Mouse (Mus musculus) G1E-ER4 (cell line): ENCODE data around the gene P2rx5. TPM values are rescaled to one million over a fixed set of nuclear protein-coding genes. Genes with fewer than 3 reads are reported as not detected.

Experiments used
- GATA1 ChIP-seq: IDR thresholded peaks from one replicate; pipeline ENCODE4 v1.8.0; 2012; ENCODE audit warnings: low read length, inconsistent platforms
- polyA plus RNA-seq: library from polyadenylated mRNA; stranded (reverse); fragments of >175 nt; gene quantifications from 2 replicates; pipeline ENCODE4 v1.2.3, GENCODE M21; 2012

Gene P2rx5
- polyA plus RNA-seq, 1 experiment = not detected

GRCm38 (mm10) chr11:73162284-73162683, 2.1 kb downstream of the P2rx5 start:
- TF ChIP-seq GATA1 = no peak

GRCm38 (mm10) chr11:73168071-73168470, 7.8 kb downstream of the P2rx5 start:
- TF ChIP-seq GATA1 = no peak

DNA sequence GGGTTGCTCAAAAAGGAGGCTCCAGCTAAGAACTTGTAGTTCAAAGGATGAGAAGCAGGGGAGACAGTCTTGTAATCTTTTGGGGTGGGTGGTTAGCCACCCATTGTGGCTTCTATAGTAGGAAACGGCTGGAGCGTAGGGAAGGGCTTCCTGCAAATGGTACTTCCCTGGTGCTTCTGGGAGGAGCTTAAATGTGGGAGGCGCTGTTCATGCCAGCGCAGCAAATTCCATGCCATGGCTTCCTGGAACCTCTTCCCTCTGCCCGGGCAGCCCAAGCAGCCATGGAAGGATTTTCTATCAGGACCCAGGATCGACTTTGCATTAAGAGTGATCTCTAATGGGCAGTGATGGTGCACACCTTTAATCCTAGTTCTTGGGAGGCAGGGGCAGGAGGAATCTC, 8.4 kb downstream of the P2rx5 start:
- no peak for TF ChIP-seq GATA1

- TF ChIP-seq GATA1 = no peak
Measured at GRCm38 (mm10) chr11:73169231-73169630, 9.0 kb downstream of the P2rx5 start.

GRCm38 (mm10) chr11:73172186-73172585, 12.0 kb downstream of the P2rx5 start:
- no peak for TF ChIP-seq GATA1

- TF ChIP-seq GATA1 = no peak
Measured at GRCm38 (mm10) chr11:73175612-73176011, 15.4 kb downstream of the P2rx5 start.

GRCm38 (mm10) chr11:73176186-73176585, 16.0 kb downstream of the P2rx5 start:
- no peak for TF ChIP-seq GATA1

DNA sequence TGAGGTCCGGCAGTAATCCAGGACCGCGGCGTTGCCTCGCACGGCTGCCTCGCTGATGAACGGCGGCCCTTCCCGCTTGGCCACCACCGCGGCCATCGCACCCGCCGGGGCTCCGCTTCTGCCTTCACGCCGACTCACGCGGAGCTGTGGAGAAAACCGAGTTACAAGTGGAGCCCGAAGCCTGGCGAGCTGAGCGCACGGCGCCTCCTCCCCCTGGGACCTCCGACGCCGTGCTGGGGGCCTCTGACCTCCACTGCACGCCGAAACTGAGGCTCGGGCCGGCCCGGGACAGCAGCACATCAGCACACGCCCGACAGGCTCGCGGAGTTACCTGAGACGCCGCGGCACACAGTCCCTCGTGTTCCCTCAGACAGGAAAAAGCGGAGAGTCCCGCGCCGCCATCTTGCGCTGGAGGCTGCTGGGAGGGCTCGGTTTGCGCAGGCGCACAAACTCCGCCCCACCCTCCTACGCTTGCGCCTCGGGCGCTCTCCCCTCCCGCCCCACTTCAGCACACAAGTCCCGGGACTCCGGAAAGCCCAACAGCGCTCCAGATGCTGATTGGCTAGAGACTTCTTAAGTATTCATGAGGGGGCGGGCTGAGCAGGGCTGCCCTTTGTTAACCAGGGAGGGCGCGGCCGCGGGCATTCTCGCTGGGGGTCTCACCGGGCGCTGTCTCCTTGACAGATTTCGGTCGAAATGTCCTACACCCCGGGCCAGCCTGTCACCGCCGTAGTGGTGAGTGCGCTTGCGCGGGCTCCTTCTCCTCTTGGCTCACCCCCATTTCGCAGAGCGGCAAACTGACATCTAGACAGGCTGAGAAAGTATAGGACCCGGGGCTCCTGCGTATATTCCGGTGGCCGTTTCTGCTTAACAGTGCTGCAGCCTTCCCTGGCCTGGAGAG, 16.6 kb downstream of the P2rx5 start, which contains the start of the genes Emc6 and Tax1bp3:
Gene Emc6 (minus strand): TSS at position 430 of the 901 bp plus-strand sequence.
Gene Tax1bp3 (plus strand): TSS at position 476 of the 901 bp plus-strand sequence.
- TF ChIP-seq GATA1 = no peak

DNA sequence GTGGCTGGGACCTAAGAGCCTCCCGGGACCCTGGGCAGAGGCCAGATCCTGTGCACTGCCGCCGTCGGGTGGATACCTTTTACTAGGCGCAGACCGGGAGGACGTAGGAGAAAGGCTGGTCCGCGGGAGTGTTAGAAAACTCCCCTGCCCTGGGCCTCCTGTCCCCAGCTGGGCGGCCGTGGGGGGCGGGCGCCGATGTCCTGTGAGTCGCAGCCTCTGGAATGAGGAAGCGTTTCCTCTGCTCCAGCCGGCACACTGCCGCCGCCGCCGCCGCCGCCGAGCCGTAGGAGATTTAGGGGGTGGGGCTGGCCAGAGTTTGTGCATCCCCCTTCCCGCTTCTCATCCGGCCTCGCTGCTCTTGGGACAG, 17.3 kb downstream of the P2rx5 start:
- no peak for TF ChIP-seq GATA1

GRCm38 (mm10) chr11:73177895-73178294, 17.7 kb downstream of the P2rx5 start:
- TF ChIP-seq GATA1 = no peak

DNA sequence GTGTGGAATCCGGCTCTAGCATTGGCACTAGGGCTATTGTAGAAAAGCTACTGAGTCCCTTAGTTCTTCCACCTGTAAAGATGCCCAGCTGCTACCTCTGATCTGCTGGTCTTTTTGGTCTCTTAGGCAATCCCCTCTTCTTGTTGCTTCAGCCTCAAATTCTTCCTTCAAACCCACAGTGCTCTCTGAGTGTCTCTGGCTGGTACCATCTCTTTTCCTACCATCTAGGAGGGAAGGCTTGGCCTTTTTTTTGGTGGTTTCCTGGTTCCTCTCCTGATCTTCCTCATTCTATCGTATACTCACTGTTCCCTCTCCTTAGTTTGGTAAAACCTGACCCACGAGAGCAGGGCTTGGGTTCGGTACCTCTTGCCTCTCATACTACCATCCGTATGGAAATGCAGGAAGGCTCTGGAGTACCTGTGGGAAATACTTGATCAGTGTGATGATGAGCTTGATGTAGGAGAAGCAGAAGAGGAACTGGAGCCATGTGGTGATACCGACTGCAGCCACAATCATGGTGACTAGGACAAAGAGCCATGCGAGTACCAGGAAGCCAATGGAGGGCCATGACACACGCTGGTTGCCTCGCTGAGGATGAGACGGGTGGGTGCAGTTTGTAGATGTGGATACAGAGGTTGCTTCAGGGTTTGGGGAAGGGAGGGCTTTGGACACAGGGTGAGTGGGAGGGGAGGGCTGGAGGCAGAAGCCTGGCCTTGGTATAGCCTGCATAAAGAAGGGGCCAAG, 25.8 kb downstream of the P2rx5 start:
- TF ChIP-seq GATA1 = no peak

DNA sequence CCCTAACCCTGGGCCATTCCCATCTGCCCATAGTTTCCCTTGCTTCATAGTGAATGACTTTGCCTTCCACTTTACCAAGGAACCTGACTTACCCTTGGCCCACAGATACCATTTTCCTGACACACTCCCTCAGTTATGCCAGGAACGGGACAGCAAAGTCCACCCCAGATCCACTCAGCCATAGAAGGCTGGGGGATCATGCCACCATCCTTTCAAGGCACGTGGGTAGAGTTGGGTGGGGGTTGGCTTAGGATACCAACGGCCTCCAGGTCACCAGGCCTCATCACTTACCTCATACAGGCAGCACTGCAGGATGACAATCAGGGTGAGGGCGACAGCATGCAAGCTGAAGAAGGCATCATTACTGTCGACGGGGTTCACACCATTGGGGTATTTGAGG, 27.0 kb downstream of the P2rx5 start:
- no peak for TF ChIP-seq GATA1

DNA sequence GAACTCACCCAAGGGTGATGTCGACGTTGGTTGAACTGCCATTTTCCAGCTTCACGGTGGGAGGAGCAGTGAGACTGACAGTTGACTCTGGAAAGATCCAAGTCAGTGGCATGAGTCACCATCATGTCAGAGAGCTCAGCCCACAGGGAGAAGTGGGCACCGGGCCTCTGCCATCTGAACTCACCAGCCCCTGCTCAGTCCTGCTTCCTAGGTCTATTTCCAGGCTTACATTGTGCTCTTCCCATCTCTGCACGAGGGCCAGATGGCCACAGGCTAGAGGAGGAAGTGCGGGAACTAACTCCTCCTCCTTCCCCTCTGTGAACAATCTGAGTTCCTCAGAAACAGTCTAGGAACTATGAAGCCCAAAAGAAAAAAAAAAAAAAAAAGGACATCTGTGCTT, 32.8 kb downstream of the P2rx5 start:
- TF ChIP-seq GATA1 = no peak

DNA sequence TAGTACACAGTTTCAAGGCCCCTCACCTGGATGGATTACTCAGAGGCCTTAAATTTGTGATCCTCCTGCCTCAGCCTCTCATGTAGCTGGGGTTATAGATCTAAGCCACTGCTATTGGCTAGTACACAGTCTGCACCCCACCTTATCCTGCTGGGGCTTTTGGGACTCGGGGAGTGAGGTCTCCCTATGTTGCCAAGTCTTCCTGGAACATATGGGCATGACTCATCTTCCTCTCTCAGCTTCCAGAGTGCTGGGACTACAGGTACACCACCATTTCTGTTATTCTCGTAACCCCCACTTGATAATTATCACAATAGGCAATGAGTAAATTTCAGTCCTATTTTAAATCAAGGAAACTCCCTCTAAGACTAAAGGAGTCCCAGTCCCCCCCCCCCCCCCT, 34.2 kb downstream of the P2rx5 start:
- no peak for TF ChIP-seq GATA1

DNA sequence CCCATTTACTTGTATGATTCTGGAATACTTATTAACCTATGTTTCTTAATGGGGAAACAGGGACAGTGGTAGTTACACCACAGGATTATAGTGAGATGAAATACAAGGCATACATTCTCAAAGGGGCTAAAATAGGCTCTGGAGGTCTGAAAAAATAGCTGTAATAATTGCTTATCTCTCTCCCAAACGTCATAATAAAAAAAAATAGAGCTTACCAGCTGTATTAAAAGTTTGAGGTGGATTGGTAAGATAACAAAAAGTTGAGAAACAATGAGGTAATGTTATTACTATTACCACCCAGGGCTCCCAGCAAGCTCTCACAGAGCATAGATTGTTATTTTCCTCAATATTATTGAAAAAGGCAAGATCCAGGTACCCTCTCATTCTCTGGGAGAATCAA, 38.0 kb downstream of the P2rx5 start:
- no peak for TF ChIP-seq GATA1

DNA sequence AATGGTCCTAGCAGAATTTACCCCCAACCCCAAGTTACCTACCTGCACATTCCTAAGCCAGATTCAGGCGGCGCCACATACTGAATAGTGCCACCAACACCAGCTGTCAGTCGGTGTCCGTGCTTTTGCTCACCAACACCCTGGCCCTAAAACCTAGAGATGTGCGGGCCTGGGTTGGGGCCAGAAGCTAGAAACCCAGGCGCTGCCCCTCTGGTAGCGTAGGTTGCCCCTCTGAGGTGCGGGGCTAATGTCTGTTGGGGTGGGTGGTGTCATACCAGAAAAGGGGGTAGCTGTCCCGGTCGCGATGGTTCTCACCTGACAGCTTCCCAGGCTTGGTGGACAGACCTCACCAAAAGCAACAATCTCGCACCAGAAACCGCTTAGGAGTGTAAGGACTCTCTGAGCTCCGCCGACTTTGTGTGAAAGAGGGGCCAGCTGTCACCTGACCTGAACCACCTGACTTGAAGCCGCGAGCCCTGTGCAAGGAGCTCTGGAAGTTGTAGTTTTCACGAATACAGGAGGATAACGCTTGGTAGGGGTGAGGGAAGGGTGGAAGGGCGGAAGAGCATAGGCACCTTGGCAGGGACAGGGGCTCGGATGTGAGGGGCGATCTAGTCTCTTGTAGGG, 38.5 kb downstream of the P2rx5 start, which contains the start of gene Ctns:
Gene Ctns (minus strand): TSS at position 440 of the 627 bp plus-strand sequence.
- no peak for TF ChIP-seq GATA1

GRCm38 (mm10) chr11:73199230-73199712, 39.0 kb downstream of the P2rx5 start, which contains the start of gene Shpk:
Shpk (plus strand) TSS chr11:73199460.
- TF ChIP-seq GATA1 = no peak
